Mouse (Mus musculus) c-Kit-positive CD71-positive TER-119-positive erythroid progenitor cells, embryonic 14.5 days (primary cell): ENCODE data around the gene Gm9821.
A peak's percentile ranks its signal among the peaks of the same experiment; 100 is the strongest.

Experiments used
- DNase-seq: peaks from one replicate; pipeline ENCODE4 v3.0.0-alpha.2; 2013; ENCODE audit warnings: low spot score

The Gm9821 gene

GRCm38 (mm10) chr2:91948792-91949241 lies 3.3 kb downstream of the Gm9821 start:
- peak; percentile 54 for DNase-seq

- peak; percentile 62 for DNase-seq
Observed at GRCm38 (mm10) chr2:91949411-91950274, 4.1 kb downstream of the Gm9821 start.

- peak; percentile 52 for DNase-seq
Observed at GRCm38 (mm10) chr2:91950275-91951085, 5.0 kb downstream of the Gm9821 start.

GRCm38 (mm10) chr2:91953825-91954224 lies 8.3 kb downstream of the Gm9821 start:
- no peak for DNase-seq

GRCm38 (mm10) chr2:91955121-91955591 lies 9.7 kb downstream of the Gm9821 start:
- DNase-seq = no peak

- no peak for DNase-seq
Observed at GRCm38 (mm10) chr2:91955875-91956274, 10.4 kb downstream of the Gm9821 start.

- no peak for DNase-seq
Observed at GRCm38 (mm10) chr2:91957096-91957495, 11.6 kb downstream of the Gm9821 start.

GRCm38 (mm10) chr2:91958049-91958448 lies 12.5 kb downstream of the Gm9821 start:
- DNase-seq = no peak

- no peak for DNase-seq
Observed at GRCm38 (mm10) chr2:91958701-91959457, 13.4 kb downstream of the Gm9821 start.

- no peak for DNase-seq
Observed at GRCm38 (mm10) chr2:91959544-91960410, 14.3 kb downstream of the Gm9821 start.

- no peak for DNase-seq
Observed at GRCm38 (mm10) chr2:91960459-91960858, 15.0 kb downstream of the Gm9821 start.

GRCm38 (mm10) chr2:91961901-91962761 lies 16.6 kb downstream of the Gm9821 start:
- DNase-seq = no peak

GRCm38 (mm10) chr2:91962864-91963401 lies 17.4 kb downstream of the Gm9821 start:
- DNase-seq = no peak

GRCm38 (mm10) chr2:91963443-91963932 lies 18.0 kb downstream of the Gm9821 start:
- DNase-seq = peak; percentile 81

GRCm38 (mm10) chr2:91964610-91965204 lies 19.2 kb downstream of the Gm9821 start:
- DNase-seq = no peak

GRCm38 (mm10) chr2:91965417-91965816 lies 19.9 kb downstream of the Gm9821 start:
- DNase-seq = no peak

- DNase-seq = no peak
Observed at GRCm38 (mm10) chr2:91966367-91966766, 20.9 kb downstream of the Gm9821 start.

- no peak for DNase-seq
Observed at GRCm38 (mm10) chr2:91967962-91968361, 22.5 kb downstream of the Gm9821 start.
